Mouse (Mus musculus): ENCODE measurements around the gene Glod4.

DNA sequence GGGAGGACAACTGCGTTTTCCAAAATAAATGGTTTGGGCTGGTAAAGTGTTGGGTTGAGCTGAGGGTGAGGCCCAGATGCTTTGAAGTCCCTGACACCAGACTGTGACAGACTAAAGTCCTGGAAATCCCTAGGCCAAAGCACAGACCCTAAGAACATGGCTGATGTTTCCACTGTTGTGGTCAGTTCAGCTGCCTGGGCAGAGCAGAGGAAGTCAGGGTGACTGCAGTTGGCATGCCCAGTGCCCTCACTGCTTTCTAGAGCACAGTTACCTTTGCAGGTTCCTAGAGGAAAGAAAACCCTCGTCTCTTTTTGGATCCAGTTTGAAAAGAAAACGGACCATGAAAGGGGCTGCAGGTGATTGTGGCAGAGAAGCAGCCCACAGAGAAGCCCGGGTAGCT is 13.9 kb upstream of the Glod4 start:
- TF ChIP-seq EP300 (IDR thresholded peaks at IDR 0.05): no peak
- no peak for TF ChIP-seq CTCF (IDR thresholded peaks at IDR 0.05)
